Mouse (Mus musculus): Measurements from ENCODE around the gene Cnih4.

The Cnih4 gene

GRCm38 (mm10) chr1:181211403-181211919 lies 67.0 kb downstream of the Cnih4 start:
- DNase-seq (ENCODE audit: low spot score in 2 of 2), result no peak

- DNase-seq (ENCODE audit: low spot score in 2 of 2), result peak; percentile 75 to 82
Observed at GRCm38 (mm10) chr1:181211920-181212633, 67.6 kb downstream of the Cnih4 start, which contains the start of gene Wdr26. TSS of gene Wdr26 (minus strand) at chr1:181212001.

GRCm38 (mm10) chr1:181214296-181215035 lies 70.0 kb downstream of the Cnih4 start:
- DNase-seq (ENCODE audit: low spot score in 2 of 2), result no peak

DNA sequence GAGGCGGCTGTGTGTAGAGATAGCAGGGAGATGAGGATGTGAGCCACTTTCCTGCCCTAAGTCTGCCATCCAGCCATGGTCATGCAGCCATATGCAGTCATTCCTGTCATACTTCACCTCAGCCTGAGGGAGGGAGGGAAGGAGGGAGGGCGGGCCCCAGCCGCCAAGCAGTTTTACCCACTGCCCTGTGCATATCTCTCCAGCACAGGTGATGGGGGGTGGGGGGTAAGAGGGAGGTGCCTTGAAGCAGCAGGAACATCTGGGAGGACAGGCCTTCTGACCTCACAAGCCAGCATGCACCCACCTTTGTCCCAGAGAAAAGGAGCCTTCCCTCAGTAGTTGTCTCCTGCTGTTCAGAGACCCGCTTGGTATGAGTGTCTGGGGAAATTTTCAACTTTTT lies 71.8 kb downstream of the Cnih4 start:
- DNase-seq (ENCODE audit: low spot score in 2 of 2), result no peak

Data from frontal cortex, postnatal 10 days (tissue).